Mouse (Mus musculus): ENCODE results near the gene Ube2h. TPM values are rescaled to one million over a fixed set of nuclear protein-coding genes. Genes with fewer than 3 reads are reported as not detected.
"Not testable (repeated sequence)": the region's sequence is repeated elsewhere in the genome, so short reads cannot be mapped to it uniquely, and the experiment has no call there.

The Ube2h gene
- total RNA-seq, 2 experiments from 2014 or later, result 26.8 to 36.9 TPM

DNA sequence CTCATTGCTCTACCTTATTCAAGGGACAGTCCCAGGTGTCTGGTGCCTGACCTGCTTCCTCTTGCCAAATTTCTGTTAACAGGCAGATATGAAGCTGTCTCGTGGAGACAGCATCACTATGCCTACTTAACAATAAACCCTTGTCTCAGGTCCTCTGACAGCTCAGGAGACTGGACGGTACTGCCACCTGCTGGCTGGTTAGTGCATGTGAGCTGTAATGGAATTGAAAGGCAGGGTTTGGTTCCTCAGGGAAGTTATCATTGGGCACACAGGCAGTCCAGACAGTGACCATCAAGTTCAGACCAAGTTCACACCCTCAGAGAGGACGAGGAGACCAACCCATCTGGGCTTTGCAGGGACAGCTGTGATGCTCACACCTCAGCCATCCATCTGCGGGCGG is 93.6 kb downstream of the Ube2h start:
- ATAC-seq (replicated peaks; ENCODE audit: low FRiP score, poor library complexity, severe bottlenecking), result peak; percentile 77

DNA sequence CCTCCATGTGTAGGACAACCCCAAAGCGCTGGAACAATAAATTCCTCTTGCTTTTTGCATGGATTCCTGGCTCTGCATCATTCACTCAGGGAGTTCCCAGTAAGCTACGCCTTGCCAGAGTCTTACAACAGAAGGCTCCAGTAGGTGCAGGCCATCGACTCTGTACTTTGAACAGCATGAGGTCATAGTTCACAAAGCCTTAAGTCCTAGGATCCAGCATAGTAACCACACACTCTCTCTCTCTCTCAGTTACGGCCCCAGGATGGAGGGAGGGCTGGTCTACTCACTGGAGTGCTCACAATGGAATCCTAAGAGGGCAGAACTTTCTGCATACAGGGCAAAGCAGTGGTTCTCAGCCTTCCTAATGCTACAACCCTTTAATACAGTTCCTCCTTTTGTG is 95.5 kb downstream of the Ube2h start:
- no peak for ATAC-seq (replicated peaks; ENCODE audit: low FRiP score, poor library complexity, severe bottlenecking)

DNA sequence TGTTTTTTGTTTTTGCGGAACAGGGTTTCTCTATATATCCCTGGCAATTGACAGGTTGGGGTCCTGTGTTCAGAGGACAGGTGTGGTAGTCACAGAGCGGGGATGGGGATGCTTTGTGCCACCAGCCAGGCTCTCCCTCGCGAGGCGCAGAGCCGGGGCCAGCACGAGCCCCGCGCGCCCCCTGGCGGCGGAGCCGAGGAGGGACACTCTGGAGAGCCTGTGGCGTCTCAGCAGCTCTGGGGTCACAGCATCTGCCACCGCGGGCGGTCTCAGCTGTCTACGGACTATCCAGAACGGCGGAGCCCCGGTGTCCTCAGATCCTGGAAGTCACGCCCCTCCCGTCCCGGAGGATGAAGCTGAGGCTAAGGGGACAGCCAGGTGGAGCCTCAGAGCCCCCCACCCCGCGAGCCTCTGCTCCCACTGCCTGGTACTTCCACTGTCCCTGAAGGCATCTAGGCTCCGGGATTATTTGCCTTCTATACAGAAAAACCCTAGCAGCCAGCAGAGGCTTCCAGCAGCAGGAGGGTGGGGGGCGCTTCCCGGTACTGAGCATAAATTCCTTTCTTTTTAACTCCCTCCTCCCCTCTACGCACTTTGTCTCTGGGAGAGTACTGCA is 98.6 kb downstream of the Ube2h start:
- ATAC-seq (replicated peaks; ENCODE audit: low FRiP score, poor library complexity, severe bottlenecking), result peak; percentile 92

DNA sequence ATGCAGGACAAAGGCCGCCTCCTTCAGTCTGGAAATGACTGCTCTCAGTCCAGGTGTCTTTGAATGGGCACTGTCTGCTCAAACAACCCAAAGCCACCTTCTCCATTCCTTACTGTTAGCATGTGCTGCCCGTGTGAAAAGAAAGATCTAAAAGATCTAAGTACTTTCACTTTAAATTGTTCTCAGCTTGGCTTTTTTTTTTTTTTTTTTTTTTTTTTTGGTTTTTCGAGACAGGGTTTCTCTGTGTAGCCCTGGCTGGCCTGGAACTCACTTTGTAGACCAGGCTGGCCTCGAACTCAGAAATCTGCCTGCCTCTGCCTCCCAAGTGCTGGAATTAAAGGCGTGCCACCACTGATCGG is 99.2 kb downstream of the Ube2h start:
- not testable (repeated sequence) for ATAC-seq (replicated peaks; ENCODE audit: low FRiP score, poor library complexity, severe bottlenecking)

DNA sequence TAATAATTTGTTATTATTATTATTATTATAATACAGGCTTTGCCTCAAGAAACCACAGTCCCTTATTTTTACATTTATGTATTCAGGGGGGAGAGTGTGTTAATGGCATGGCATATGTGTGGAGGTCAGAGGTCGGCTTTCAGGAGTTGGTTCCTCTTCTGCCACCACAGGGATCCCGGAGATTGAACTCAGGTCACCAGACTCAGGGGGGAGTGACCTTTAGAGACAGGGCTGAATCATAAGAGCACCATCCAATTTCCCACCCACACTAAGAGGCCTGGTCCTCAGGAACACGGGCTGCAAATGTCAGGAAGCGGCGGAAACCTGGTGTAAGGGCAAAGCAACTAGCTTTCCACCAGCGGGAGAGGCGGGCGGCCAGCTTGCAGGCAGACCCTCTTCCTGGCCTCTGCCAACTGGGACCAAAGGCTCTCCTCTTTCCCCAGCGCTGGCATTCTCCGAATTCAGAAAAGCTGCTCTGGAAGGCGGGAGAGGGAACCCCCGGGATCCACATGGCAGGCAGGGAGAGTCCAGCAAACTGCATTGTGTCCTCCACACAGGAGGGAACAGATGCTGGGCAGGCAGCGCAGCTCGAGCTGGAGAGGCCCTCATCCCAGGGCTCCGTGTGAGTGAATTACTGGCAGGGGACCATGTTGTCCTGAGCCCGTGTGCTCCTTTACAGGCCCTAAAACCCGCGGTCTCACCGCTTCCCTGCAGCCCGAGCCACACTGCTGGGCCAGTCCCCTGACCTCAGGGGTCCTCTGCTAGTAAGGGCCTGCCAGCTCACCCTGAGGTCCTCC is 99.8 kb downstream of the Ube2h start:
- no peak for ATAC-seq (replicated peaks; ENCODE audit: low FRiP score, poor library complexity, severe bottlenecking)

DNA sequence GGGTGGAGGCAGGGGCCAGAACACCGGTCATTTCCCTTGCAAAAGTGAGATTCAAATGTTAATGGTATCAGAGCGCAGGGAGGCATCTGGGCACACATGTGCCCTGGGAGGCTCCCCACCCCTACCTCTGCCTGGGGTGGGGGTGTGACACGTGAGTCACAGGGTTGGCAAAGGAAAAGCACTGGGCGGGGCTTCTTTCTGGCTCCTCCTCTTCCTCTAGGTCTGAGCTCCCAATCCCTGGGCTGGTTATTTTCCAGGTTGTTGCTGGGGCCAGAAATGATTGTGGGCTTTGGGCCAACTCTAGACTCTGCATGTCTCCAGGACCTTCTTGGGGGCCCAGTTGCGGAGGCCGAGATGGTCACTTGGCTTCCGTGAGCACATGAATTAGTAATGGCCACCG is 108.2 kb downstream of the Ube2h start:
- no peak for ATAC-seq (replicated peaks; ENCODE audit: low FRiP score, poor library complexity, severe bottlenecking)

DNA sequence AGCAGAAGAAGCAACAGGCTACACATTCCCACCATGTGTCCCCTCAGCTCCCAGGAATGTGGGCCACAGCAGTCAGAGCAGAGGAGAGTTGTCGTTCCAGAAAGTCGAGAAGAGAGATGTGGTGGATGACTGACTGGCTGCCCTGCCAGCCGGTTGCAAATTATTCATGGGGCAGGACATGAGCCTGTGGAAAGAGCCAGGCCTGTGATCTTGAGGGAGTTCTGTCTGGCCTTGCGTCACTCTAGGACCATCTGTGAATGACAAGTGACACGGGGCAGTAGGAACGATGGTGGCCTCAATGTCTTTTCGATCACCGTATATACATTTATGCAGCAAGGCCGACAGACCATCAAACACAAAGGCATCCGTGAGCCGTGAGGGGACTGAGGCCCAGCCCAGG is 108.7 kb downstream of the Ube2h start:
- ATAC-seq (replicated peaks; ENCODE audit: low FRiP score, poor library complexity, severe bottlenecking), result no peak

DNA sequence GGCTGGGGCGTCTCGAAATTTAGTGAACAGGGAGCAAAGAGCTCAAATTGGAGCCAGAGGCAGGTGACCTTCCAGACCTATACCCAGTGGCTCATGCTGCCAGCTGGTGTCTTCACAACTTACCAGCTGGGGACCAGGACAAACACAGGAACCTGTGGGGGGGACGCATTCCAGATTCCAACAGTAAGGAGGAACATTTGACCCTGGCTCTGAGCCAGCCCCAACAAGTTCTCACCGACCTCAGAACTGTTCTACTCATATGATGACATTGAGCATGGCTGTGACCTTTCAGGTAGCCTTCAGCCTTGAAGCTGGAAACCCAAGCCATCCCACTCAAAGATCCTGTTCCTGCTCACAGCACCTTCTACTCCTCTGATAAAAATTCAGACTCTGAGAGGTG is 120.7 kb downstream of the Ube2h start:
- no peak for ATAC-seq (replicated peaks; ENCODE audit: low FRiP score, poor library complexity, severe bottlenecking)

DNA sequence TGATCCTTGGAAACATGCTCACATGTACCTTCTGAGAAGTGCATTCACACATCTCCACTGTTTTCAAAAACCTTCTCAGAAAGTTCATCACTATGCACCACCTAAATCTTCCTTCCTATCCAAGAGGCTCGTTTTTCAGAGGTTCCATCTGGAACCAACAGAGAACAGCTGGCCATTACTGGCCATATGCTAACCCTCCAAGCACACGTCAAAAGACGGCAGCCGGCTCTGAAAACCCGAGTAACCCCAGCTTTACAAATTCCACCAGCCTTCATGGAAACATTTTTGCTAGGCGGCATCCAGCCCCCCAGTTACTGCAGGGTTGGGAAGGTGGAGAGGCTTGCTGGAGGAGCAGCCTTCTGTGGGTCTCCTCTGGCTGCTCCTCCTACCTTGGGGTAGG is 122.3 kb downstream of the Ube2h start:
- no peak for ATAC-seq (replicated peaks; ENCODE audit: low FRiP score, poor library complexity, severe bottlenecking)

DNA sequence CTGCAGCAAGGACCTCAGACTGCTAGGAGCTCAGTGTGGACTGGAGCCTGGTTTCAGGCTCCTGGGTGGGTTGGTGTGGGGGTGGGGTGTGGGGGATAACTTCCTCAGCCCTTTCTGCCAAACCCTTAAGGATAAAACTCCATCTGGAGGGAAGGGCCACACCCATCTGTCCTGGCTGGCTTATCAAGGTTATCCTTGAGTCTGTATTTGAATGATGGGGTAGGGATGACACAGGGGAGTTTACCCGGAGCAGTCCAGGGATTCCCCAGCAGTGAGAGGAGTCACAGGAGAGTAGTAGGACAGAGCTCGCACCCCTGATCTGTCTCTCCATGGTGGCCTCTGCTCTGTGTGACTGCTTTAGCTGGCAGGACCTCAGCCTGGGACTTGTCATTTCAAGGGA is 124.0 kb downstream of the Ube2h start:
- no peak for ATAC-seq (replicated peaks; ENCODE audit: low FRiP score, poor library complexity, severe bottlenecking)

DNA sequence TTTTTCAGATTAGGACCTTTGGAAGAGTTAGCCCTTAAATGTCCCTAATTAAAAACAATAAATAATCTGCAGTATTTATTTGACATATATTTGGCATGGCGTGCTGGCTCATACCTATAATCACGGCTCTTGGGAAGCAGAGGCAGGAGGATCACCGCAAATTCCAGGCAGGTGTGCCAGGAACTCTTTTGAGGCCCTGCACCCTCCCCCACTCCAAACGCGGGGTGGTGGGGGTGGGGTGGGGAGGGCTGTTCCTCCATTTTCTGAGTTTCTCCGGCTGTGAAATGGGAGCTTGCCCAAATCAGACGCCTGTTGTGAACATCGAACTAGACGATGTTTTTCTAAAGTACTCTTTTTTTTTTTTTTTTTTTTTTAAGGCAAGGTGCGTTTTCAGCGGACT is 125.3 kb downstream of the Ube2h start:
- ATAC-seq (replicated peaks; ENCODE audit: low FRiP score, poor library complexity, severe bottlenecking), result no peak

DNA sequence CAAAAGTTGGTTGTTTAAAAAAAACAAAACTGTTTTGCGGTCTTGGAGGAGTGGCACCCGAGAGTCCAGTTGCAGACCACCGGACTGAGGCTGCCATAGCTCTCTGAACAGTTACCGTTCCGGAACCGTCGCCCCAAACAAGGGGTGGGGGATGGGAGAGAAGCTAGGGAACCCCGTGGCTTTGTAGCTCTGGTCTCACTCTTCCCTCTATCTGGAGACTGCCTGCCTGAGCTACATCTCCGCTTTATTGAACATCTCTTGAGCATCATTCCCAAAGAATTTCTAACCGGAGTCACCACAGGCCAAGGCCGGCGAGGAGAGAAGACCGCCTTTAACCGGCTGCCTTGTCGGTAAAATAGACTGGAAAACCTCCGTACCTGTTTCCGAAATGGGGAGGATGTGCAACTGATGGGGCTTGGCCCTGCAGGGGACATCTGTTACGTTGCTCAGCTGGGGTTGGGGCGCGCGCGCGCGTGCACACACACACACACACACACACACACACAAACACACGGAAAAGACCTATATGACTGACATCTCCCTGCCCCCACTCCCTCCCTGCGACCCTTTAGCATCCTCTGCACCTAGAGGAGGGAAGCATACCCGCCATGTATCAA is 126.2 kb downstream of the Ube2h start:
- no peak for ATAC-seq (replicated peaks; ENCODE audit: low FRiP score, poor library complexity, severe bottlenecking)

DNA sequence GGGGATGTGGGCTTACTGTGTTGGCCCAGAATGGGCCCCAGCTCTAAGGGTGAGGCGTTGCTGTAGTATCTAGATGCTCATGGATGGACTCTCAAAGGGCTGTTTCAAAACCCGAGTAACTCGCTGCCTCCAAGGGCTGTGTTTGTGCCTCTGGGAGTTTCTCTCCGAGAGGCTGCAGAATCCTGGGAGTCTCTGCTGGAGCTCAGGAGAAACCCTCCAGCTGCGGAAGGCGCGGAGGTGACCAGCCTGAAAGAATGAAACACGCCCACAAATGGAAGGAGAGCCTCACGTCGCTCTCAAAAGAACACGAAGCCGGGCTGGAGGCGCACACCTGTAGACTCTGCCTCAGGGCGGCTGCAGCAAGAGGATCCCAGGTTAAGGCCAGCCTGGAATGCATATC is 127.0 kb downstream of the Ube2h start:
- no peak for ATAC-seq (replicated peaks; ENCODE audit: low FRiP score, poor library complexity, severe bottlenecking)

DNA sequence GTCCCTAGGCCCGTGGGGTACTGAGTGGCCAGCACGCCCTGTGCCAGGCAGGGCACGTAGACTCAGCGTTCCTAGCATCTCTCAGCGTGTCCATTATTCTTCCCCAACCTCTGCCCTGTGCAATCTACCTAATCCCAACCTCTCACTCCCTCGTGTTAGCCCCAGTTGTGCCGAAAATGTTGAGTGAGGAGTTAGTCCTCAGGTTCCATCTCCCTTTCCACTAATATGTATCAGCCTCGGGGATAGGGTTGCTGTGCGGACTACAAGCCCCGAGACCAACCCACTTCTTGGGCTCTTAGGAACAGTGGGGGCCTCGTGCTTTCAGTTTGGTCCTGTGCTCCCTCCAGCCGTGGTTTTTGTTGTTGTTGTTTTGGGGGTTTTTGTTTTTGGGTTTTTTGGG is 127.8 kb downstream of the Ube2h start:
- ATAC-seq (replicated peaks; ENCODE audit: low FRiP score, poor library complexity, severe bottlenecking), result no peak

DNA sequence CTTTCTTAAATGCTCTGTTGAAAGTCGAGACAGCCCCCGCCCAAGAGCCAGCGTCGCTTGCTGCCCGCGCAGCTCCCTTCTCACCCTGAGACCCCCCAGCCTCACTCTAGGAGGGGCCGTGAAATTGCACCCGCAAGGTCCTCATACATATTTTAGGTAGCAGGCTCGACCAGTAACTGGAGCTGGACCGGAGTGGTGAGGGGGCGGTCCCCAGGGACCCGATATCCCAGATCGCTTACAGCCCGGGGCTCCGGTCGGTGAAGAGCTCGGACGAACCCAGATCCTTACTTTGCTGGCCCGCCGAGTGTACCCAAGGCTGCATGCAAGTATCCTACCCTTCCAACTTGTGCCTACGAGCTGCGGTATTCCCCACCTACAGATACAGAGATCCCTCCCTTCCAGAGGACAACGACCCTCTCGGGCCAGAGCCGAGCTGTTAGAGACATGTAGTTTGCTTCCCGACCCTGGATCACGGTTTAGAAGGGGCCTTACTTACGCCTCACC is 128.4 kb downstream of the Ube2h start:
- no peak for ATAC-seq (replicated peaks; ENCODE audit: low FRiP score, poor library complexity, severe bottlenecking)

DNA sequence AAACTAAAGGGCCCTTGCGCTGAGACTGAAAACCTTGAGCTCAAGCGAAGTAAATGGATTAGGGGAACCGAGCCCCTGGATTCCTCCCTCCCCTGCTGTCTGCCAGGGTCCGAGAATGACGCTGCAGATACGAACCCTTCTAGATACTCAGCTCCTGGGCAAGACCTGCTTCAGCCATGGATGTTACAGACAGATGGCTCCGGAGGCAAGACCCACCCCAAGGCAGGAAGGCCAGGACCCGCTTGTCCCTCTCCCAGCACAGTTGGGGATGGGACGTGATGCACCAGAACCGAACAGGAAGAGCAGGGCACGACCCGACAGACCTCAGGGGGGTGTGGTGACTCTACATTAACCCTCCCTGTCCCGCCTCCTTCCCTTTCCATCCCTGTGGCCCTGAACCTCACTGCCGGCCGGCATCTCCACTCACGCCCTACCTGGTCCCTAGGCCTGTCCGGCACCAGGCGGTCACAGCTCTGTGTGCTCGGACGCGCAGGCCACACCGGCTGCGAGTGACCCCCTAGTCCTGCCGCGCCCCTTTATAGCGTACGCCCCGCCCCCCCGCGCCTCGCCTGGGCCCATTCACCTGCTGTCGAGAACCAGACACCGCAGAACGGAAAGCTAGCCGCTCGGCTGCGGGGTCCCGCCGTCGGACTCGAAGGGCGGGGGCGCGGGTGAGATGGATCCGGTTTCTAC is 129.0 kb downstream of the Ube2h start:
- no peak for ATAC-seq (replicated peaks; ENCODE audit: low FRiP score, poor library complexity, severe bottlenecking)

DNA sequence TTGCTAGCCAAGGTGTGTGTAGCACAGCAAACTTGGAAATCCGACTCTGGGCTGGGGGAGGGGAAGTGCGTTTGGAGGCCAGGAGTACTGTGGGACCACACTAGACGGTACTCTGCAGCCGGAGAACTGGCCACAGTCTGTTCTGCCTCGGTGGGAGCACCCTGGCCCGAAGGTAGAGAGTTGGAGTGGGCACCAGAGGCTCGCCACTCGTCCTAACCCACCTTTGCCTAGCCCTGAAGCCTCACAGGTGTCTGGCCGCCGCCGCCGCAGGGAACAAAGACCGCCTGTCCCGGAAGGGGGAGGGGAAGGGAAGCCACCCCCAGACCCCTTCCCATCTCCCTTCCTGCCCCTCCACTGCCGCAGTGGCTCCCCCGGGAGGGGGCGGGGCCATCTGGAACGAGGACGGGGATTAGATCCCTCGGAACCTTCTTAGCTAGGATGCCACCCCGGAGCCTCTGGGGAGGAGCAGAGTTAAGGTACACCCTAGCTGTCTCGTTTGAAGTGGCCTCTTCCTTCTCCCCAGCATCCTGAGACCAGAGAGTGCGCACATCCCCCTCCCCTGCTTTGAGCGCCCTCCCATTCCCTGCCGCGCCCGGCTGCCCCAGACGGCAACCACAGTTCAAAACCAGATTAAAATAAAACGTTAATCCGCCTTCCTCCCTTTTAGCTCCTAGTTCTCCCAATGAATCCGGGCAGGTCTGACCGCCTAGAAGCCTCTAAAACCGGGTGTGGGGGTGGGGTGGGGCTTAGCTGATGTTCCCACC is 129.7 kb downstream of the Ube2h start:
- no peak for ATAC-seq (replicated peaks; ENCODE audit: low FRiP score, poor library complexity, severe bottlenecking)

DNA sequence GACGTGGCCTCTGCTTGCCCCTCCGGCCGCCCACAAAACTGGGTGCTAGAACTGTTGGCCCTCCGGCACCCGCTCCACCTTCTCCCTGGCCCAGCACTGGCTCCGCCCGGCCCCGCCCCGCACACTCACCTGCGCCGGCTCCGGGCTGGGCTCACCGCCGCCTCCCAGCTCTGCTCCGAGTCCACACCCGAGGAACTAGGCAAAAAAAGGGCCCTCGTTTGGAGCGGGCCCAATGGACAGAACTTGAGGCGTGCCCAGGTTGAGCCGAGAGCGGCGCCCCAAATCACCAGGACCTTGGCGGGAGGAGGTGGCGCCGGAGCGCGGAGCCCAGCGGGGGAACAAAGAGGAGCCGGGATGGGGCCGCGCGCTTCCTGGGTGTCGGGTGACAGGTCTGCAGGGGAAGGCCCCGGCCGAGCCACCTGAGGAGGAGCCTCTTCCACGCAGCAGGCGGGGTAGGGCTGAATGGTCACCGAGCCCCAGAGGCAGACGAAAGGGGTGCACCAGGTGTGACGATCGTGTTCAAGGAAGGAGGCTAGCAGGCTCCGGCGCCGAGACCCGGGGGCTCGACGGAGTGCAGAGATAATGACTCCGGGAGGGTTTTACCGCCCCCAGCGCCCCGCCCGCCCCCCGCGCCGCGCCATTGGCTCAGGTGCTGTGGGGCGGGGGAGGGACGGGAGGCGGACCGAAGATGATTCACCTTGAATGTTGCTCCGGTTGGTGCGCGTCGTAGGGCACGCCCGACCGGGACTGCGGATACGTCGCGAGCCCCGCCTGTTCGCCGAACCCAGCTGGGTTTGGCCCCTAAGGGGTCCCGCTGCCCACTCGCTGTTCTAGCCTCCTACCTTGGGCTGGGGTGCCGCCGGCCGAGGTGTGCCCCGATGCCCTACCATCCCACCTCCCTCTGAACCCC is 130.5 kb downstream of the Ube2h start:
- ATAC-seq (replicated peaks; ENCODE audit: low FRiP score, poor library complexity, severe bottlenecking), result no peak

Data from erythroid progenitor cell, adult 5-6 weeks (primary cell).